Mouse (Mus musculus) hindbrain, postnatal 0 days (tissue): ENCODE data around the gene Spock2. TPM values are rescaled to one million over a fixed set of nuclear protein-coding genes. Genes with fewer than 3 reads are reported as not detected.

Experiments used
- ATAC-seq: fragments of 200-750 bp; cut with Nextera tagmentation; 2 replicates; pipeline ENCODE4 v1.8.0; 2017; ENCODE audit warnings: mild to moderate bottlenecking, moderate TSS enrichment, moderate library complexity
- DNase-seq: peaks from one replicate; pipeline ENCODE4 v3.0.0-alpha.2; 2015; ENCODE audit warnings: low spot score
- H3K27ac ChIP-seq: fragments of 300-500 bp; sonication (generic); 2 replicates; pipeline ENCODE4 v1.5.1; 2014; ENCODE audit warnings: mild to moderate bottlenecking
- H3K27me3 ChIP-seq: fragments of 300-500 bp; sonication (generic); 2 replicates; pipeline ENCODE4 v1.6.1; 2014; ENCODE audit warnings: low read length, mixed read lengths; ENCODE audit not compliant: insufficient read depth
- H3K36me3 ChIP-seq: fragments of 300-500 bp; sonication (generic); 2 replicates; pipeline ENCODE4 v1.6.1; 2014; ENCODE audit warnings: low read length, mixed read lengths; ENCODE audit not compliant: insufficient read depth
- H3K4me1 ChIP-seq: fragments of 300-500 bp; sonication (generic); 2 replicates; pipeline ENCODE4 v1.6.1; 2014; ENCODE audit warnings: antibody characterized with exemption, low read length, mixed read lengths; ENCODE audit not compliant: insufficient read depth
- H3K4me2 ChIP-seq: fragments of 300-500 bp; sonication (generic); 2 replicates; pipeline ENCODE4 v1.6.1; 2014; ENCODE audit warnings: low read depth, mild to moderate bottlenecking, low read length, moderate library complexity, mixed read lengths
- H3K4me3 ChIP-seq: fragments of 300-500 bp; sonication (generic); 2 replicates; pipeline ENCODE4 v1.5.1; 2014; ENCODE audit warnings: low read length
- H3K9ac ChIP-seq: fragments of 300-500 bp; sonication (generic); replicated peaks from 2 replicates; pipeline ENCODE4 v1.6.1; 2014; ENCODE audit warnings: mild to moderate bottlenecking, low read length, moderate library complexity, mixed read lengths
- H3K9me3 ChIP-seq: fragments of 300-500 bp; sonication (generic); 2 replicates; pipeline ENCODE4 v1.6.1; 2016; ENCODE audit warnings: low read length, mixed read lengths
- CTCF ChIP-seq: IDR thresholded peaks from 2 replicates; pipeline ENCODE4 v1.5.1; 2016; ENCODE audit warnings: antibody characterized with exemption, control low read depth, low read depth
- WGBS: fragments of 180-500 bp; shearing (Covaris S2); extraction: QIAGEN DNeasy Blood & Tissue Kit; methylation state at CpG from one replicate; pipeline ENCODE4 v1.1.7; 2014; 5-methylcytosine and 5-hydroxymethylcytosine counted together
- polyA plus RNA-seq: library from polyadenylated mRNA; unstranded; fragments of >200 nt; fragmentation: Nextera tagmentation; extraction: Ambion mirVana; gene quantifications from 2 replicates; pipeline ENCODE4 v1.2.1, GENCODE M21; 2015
- total RNA-seq: library from RNA; depleted of rRNA; stranded (reverse); fragments of >200 nt; gene quantifications from 2 replicates; pipeline ENCODE4 v1.2.3, GENCODE M21; 2014

Spock2 gene
- total and polyA plus RNA-seq, 2 experiments from 2014 or later = 106 to 297 TPM

DNA sequence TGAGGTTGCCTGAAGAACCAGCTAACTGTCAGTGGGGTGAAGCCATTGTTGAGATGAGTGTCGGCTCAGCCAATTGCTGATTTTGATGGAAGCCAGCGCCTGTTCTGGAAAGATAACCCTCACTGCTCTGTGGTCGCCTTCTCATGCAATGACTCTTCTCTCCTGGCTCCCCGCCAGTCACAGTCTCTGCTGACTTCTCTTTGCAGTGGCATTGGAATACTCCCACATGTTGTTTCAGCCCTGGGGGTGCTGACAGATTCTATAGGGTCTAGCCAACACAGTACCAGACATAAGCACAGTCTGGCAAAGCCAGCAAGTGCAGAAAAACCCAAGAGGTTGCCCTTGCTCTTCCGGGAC lies 27.5 kb upstream of the Spock2 start:
- ATAC-seq (no peak), DNase-seq (peak; percentile 61)

DNA sequence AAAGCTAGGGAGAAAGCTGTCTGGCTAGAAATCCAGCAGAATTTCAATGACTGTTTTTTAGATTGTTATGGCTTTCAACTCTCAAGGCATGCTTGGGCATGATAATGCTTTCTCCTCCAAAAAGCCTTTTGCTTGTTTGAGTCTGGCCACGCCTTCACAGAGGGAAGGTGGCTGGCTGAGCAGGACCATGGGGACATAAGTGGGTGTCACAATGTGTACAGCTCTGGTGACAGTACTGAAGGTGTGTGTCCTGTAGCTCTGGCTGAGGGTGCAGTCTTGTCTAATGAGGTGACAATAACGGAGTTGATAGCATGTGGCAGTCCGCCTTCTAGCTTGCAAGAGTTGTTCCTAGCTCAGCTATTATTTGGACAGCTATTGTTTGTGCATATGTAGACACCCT lies 25.8 kb upstream of the Spock2 start:
- Histone ChIP-seq H3K9ac (no peak overlapping the region), H3K27ac (peak overlapping the region; percentile 67; the same call in 1 of the 2 replicates), H3K4me3 (no peak overlapping the region), H3K36me3 (no peaks in the 10 kb centered on the region; the same call in 1 of the 2 replicates), H3K4me2 (no peak overlapping the region), H3K4me1 (peaks cover 23% of the 10 kb centered on the region; the same call in 1 of the 2 replicates), H3K9me3 (no peaks in the 10 kb centered on the region), H3K27me3 (no peaks in the 10 kb centered on the region)
- ATAC-seq = no peak
- no peak for TF ChIP-seq CTCF
- 73% methylated on average over 3 of the region's 3 CpGs for WGBS
- peak; percentile 7 for DNase-seq

More for the DNA sequence above, 27.5 kb upstream of the Spock2 start:
- peaks cover 23% of the 10 kb centered on the region; the same call in 1 of the 2 replicates for H3K4me1 ChIP-seq
- no peaks in the 10 kb centered on the region for H3K27me3 ChIP-seq
- no peak overlapping the region for H3K9ac ChIP-seq
- no peaks in the 10 kb centered on the region for H3K9me3 ChIP-seq
- H3K4me3 ChIP-seq = no peak overlapping the region
- H3K4me2 ChIP-seq = no peak overlapping the region
- H3K36me3 ChIP-seq = no peaks in the 10 kb centered on the region; the same call in 1 of the 2 replicates
- TF ChIP-seq CTCF = no peak
- no peak overlapping the region for H3K27ac ChIP-seq
- 50% methylated on average over 5 of the region's 5 CpGs for WGBS

DNA sequence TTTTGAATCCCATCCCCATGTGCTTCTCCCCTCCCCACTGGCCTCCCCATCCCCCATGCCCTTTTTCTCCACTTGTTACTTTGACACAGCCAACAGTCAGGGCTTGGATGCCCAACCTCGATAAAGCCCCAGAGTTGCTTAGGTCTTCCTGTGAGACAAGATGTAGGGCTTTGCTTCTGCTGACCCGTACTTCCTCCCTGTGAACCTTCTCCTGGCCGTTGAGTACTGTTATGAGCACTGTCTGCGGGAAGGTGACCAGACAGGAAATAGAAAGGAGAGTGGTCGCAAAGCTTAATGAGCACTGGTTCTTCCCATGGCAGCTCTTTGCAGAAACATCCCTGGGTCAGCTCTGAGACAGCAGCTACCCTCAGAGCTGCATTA lies 25.4 kb upstream of the Spock2 start:
- H3K9ac ChIP-seq = peak overlapping the region; percentile 35; the same call in 1 of the 2 replicates
- ATAC-seq = no peak

DNA sequence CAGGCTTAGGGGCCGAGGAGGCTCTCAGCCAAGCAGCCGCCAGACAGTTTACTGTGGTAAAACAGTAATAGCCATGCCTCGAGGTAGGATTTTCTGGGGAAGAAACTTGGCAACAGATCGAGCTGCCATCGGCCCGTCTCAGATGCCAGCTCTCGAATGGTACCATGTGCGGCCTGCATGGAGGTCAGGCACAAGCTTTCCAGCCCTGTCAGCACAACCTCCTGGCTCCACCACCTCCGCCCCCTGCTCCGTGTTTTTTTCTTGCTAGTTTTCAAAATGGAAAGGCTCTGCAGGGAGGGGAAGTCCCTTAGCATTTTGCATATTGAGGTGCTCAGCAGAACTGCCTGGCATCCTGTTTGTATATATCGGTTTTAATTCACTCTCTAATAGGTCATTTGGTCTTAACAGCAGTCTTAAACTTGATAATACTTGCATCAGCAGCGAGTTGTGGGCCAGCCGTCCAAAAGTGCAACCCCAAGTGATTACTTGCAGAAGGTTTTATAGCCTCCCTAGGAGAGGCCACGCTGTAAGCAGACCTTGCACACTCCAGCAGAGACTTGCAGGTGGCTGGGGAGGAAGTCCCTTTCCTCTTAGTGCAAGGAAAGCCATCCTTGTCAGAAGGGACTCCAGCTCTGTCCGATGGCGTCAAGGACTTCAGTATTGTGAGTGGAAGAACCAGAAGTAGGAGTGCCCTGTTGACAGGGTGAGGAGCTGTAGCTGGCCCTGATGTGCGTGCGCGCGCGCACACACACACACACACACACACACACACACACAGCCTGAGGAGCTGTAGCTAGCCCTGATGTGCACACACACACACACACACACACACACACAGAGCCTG lies 24.8 kb upstream of the Spock2 start:
- WGBS = 50% methylated on average over 21 of the region's 21 CpGs
- H3K4me3 ChIP-seq = no peak overlapping the region
- H3K27ac ChIP-seq = peak overlapping the region; percentile 67
- H3K4me2 ChIP-seq = no peak overlapping the region
- no peak for TF ChIP-seq CTCF
- H3K27me3 ChIP-seq = no peaks in the 10 kb centered on the region
- DNase-seq = peak; percentile 34
- H3K9me3 ChIP-seq = no peaks in the 10 kb centered on the region
- ATAC-seq = peak; percentile 53
- H3K36me3 ChIP-seq = no peaks in the 10 kb centered on the region; the same call in 1 of the 2 replicates
- peaks cover 23% of the 10 kb centered on the region; the same call in 1 of the 2 replicates for H3K4me1 ChIP-seq
- peak overlapping the region; percentile 35; the same call in 1 of the 2 replicates for H3K9ac ChIP-seq

More for the DNA sequence above, 25.4 kb upstream of the Spock2 start:
- Histone ChIP-seq H3K27ac (peak overlapping the region; percentile 67), H3K4me3 (no peak overlapping the region), H3K27me3 (no peaks in the 10 kb centered on the region), H3K4me1 (peaks cover 23% of the 10 kb centered on the region; the same call in 1 of the 2 replicates), H3K36me3 (no peaks in the 10 kb centered on the region; the same call in 1 of the 2 replicates), H3K9me3 (no peaks in the 10 kb centered on the region), H3K4me2 (no peak overlapping the region)
- TF ChIP-seq CTCF = no peak
- 58% methylated on average over 5 of the region's 5 CpGs for WGBS
- DNase-seq = no peak

DNA sequence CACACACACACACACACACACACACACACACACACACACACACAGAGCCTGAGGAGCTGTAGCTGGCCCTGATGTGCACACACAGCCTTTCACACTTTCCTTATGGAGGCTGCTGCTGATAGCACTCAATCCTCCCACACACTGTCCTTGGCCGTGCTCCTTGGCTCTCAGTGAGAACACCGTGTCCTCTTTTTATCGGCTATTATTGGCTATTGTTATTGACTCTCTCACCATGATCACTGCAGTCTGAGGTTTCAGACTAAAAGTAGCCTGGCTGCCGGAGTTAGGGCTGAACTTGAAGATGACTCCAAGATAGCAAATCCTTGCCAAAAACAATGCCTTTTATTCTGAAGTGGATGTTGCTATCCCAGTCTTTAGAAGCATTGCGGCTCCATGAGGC lies 24.1 kb upstream of the Spock2 start:
- Histone ChIP-seq H3K4me1 (peaks cover 23% of the 10 kb centered on the region; the same call in 1 of the 2 replicates), H3K36me3 (no peaks in the 10 kb centered on the region; the same call in 1 of the 2 replicates), H3K27ac (peak overlapping the region; percentile 67; the same call in 1 of the 2 replicates), H3K9me3 (no peaks in the 10 kb centered on the region), H3K27me3 (no peaks in the 10 kb centered on the region), H3K4me2 (no peak overlapping the region), H3K9ac (no peak overlapping the region), H3K4me3 (no peak overlapping the region)
- no peak for TF ChIP-seq CTCF
- 27% methylated on average over 5 of the region's 5 CpGs for WGBS
- DNase-seq = peak; percentile 74
- peak; percentile 71 for ATAC-seq

DNA sequence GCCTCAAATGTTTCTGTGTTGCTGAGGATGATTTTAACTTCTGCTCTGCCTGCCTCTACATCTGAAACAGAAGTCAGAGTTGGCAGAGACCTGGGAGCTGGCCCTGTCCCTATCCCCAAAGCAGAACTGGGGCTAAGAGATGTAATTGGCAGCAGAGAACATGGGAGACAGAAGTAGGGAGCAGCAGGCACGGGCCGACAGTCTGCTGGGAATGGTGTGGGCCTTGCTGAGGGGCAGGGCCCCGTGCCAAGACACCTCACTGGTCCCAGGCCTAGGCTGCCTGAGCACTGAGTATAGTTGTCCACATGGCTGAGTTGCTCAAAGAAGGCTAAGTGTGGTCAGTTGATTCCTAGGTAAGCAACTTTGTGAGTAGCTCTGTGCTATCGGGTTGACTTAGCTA lies 22.0 kb upstream of the Spock2 start:
- Histone ChIP-seq H3K36me3 (no peaks in the 10 kb centered on the region; the same call in 1 of the 2 replicates), H3K4me3 (no peak overlapping the region), H3K9me3 (no peaks in the 10 kb centered on the region), H3K27ac (no peak overlapping the region), H3K9ac (no peak overlapping the region), H3K27me3 (no peaks in the 10 kb centered on the region), H3K4me2 (no peak overlapping the region), H3K4me1 (peaks cover 14% of the 10 kb centered on the region; the same call in 1 of the 2 replicates)
- no peak for TF ChIP-seq CTCF
- DNase-seq (peak; percentile 37), ATAC-seq (no peak)
- 53% methylated on average over 4 of the region's 4 CpGs for WGBS
